Mouse (Mus musculus) urinary bladder, adult 2 months (tissue): Measurements from ENCODE around the gene Gtf2h3. TPM values are rescaled to one million over a fixed set of nuclear protein-coding genes. Genes with fewer than 3 reads are reported as not detected.
"Not testable (repeated sequence)": the region's sequence is repeated elsewhere in the genome, so short reads cannot be mapped to it uniquely, and the experiment has no call there.

Experiments
- DNase-seq: peaks from one replicate; pipeline ENCODE4 v3.0.0; 2022; ENCODE audit warnings: low spot score
- polyA plus RNA-seq: library from polyadenylated mRNA; depleted of rRNA; stranded (reverse); fragments of >200 nt; gene quantifications from 2 replicates; pipeline ENCODE4 v1.2.3, GENCODE M21; 2012; rRNA removed

Gtf2h3 gene
- 46.2 and 58.4 TPM in 2 replicates for polyA plus RNA-seq

DNA sequence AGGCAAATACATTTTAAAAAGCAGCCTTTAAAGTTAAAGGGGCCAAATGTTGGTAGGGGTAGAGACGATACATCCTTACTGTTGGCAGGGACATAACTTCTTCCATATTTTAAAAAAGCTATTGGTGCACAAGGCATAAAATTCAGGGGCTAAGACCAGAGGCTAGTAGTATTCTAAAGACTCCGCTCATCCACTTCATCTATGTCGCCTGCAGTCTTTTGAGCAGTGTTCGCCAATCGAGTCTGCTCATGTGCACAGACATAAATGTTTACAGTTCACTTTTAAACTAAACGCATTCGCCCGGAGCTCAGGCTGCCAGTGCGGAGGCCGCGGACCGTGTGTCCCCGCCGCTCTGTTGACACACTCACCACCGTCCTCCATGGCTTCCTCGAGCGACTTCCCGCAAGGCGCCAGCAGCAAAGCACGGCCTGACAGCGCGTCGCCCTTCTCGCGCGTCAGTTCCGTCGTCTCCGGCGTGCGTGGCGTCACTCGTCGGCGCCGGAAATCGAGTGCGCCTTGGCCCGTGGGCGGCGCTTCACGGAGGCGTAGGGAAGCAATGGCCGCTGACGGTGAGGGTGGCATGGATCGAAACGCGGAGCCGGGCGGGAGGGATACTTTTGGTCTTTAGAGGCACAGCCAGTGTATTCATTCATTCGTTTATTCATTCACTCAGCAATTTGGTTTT is at the start of gene Gtf2h3, which contains the start of gene Eif2b1:
Gene Gtf2h3 (plus strand): TSS at position 508 of the 685 bp plus-strand sequence.
Gene Eif2b1 (minus strand): TSS at position 499 of the 685 bp plus-strand sequence.
- DNase-seq = peak; percentile 85

DNA sequence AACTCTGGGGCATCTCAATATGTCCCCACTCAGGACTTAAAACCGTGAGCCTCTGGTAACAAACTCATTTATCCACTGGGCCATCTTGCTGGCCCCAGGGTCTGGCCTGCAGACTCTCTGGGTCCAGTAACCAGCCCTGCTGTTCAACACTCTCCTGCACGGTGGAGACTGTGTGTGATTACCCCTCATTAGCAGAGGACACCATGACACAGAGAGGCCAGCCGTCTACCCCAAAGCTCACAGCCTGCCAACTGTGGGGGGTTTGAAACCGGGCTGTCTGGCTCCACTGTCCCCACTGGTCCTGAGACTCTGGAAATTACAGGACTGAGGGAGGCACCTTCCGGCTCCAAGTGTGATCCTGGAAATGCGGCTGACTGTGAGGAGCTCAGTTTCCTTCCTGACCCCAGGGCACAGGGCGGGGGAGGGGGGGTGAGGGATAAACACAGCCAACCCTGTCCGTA is 49.7 kb upstream of the Gtf2h3 start:
- no peak for DNase-seq

DNA sequence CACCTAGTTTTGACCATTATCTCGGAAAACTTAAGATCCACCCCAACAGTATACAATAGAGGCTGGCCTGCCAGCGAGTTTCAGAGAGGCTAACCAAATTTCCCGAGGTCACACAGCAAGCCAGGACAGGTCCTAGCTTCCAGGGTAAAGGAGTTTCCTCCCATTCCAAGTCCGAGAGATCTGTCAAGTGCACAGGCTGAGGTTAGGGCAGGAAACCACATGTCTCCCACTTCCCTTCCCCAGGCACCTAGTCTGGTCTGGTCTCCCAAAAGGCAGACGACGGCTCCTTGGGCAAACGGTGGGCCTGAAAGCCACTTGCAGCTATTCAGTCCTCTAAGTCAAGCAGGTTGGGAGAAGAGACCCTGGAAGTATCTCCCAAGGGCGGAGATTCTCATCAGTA is 49.2 kb upstream of the Gtf2h3 start:
- no peak for DNase-seq

DNA sequence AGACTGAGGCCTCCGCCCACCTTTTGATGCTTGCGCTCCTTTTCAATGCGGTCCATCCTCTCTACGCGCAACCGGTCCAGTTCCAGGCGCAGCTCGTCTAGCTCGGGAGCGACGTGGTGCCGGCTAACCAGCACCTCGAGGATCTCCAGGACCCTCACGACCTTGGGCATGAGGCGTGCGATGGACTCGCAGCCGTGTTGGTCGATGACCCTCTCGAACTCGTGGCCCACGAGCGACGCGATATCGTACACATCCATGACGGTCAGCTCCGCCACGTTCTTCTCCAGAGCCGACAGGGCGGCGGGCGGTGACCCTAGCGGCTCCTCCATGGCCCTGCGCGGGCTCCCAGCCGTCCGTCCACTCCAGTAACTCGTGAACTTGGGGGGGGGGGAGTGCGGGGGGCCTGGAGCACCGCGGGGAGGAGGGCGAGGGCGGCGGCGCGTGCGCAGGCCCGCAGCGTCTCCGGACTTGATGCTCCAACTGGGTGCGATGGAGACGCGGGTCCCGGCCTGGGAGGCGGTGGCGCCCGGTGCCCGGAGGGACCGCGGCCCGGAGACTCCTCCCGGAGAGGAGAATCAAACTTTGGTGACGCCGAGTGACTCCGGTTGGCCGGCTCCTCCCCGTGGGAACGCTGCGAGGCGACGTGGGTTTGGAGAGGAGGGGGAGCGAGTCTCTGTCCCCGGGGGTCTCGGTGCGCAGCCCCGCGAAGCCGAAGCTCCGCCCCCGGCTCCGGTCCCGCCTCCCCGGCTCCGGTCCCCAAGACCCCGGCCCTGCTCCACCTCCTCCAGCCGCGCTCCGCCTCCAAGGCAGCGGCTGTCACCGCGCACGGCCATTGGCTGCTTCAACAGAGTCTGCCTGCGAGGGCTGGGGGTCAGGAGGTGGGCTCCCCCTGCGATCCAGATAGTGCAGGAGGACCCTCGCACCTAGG is 48.0 kb upstream of the Gtf2h3 start, which contains the start of gene Rilpl1:
Gene Rilpl1 (minus strand): TSS at position 737 of the 928 bp plus-strand sequence.
- peak; percentile 63 for DNase-seq

DNA sequence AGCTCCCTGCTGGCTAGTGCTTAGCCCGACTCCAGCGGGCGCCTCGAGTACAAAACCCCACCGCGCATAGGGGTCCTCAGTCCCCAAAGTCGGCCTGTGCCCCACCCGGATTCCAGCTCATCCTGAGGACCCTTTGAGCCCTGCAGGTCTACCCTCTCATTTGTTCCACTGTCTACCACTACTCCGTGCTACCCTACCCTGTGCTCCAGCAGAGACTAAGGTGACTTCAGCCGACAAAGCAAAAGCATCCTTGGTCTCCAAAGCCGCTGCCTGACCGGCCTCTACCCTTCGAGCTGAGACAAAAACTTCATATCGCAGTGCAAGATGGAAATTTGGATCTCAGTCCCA is 47.4 kb upstream of the Gtf2h3 start:
- DNase-seq = no peak

DNA sequence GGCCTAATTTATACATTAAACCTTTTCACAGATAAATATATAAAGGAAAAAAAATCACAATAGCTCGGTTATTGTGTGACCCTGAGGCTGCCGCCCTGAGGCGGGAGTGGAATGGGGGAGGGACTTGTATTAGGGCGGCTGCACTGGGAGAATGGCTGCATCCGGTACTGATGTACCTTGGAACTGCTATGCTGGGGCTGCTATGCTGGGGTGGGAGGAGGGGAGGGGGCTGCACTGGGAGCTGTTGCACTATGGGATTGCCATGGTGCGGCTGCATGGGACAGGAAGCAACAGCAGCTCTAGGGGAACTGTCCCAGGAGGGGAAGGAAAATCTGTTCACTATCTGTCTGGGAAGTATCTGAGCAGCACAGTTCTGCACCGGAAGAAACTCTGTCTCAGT is 46.5 kb upstream of the Gtf2h3 start:
- DNase-seq = no peak

DNA sequence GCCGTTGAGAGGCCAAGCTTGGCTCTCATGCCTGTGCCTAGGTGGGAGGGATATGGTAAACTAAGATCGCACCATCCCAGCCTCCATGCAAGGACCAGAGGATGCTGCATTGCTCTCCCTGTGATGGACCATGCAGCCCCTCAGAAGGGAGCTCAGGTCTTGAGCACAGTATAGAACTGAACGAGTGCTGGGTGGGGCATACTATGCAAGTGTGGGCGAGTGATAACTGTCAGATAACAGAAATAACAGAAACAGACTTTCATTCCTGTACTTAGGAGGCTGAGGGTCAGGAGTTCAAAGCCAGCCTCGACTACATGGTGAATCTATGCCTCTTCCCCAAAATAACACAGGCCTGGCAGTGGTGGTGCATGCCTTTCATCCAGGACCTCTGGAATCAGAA is 43.9 kb upstream of the Gtf2h3 start:
- DNase-seq = no peak

DNA sequence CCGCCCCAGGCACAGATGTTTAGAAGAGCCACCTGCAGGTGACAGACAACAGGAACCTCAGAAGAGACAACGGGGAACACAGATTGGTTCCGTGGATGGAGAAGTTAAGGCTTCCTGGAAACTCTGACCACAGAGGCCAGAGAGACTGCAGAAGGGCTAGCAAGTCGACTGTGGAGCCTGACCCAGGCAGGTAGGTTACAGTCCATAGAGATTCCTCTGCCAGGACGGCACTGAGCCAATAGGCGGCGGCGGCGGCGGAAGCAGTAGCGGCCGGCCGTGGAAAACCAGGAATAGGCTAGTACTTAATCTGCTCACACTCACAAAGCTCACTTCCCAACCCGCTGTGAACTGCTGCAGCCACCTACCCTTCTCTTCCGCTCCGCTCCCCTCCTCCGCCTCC is 42.2 kb upstream of the Gtf2h3 start:
- DNase-seq = no peak

DNA sequence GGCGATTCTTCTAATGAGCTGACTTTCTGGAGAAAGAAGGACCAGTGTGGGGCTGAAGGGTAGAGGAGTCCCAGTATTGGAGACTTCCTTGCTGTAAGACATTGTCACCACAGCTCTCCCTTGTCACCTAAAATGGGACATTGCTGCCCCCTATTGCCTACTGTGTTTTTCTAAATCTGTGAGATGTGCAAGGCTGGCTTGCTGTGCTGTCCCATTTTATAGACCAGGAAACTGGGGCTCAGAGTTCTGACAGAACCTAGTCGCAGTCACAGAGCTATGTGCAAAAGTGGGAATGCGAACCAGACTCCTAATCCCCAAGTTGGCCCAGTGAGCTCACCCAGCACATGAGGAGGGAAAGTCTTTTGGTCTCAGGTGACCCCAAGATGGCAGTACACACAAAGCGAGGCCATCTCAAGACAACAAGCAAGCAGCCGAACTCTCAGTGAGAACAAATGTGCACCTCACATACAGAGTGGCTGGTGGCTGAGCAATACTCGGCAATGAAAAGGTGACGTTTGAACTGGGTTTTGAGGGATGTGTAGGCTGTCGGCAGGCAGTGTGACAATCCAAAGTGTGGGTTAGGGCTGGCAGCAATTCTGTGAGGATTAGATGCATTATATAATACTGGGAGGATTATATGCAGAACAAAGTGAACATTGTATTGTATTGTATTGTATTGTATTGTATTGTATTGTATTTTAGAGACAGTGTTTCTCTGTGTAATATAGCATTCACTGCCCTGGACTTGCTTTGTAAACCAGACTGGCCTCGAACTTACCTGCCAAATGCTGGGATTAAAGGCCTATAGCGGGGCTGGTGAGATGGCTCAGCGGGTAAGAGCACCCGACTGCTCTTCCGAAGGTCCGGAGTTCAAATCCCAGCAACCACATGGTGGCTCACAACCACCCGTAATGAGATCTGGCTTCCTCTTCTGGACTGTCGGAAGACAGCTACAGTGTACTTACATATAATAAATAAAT is 39.8 kb upstream of the Gtf2h3 start:
- DNase-seq = no peak

DNA sequence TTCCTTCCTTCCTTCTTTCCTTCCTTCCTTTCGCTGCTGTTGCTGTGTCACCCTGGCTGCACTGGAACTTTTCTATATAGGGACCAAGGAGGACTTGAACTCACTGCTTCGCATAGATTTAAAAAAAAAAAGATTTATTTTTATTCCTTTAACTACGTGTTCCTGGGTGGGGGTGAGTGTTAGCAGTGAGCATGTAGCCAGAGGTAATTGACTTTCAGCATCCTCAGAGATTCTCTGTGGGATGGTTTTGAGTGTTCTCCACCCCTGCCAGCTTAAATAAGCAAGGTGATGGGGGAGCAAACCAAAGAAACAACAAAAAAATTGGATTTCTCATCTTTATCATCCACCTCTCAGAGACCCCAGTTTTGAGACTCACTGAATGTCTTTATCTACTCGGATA is 39.0 kb upstream of the Gtf2h3 start:
- DNase-seq = no peak

DNA sequence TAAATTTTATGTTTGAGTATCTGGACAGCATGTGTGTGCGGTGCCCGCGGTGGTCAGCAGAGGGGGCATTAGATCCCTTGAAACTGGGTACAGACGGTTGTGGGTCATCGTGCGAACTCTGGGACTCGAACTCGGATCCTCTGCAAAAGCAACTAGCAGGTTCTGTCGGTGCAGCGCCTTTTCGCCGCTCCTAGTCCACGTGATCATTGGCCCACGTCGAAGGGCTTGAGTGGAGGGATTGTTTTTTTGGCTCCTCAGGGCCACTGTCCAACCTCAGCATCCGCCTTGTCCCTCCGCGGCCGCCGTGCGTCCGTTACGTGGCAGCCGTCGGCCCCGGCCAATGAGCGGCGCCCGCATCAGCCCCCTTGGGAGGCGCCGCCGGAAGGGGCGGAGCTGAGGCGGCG is 38.6 kb upstream of the Gtf2h3 start, which contains the start of gene Tmed2:
Gene Tmed2 (plus strand): TSS at position 313 of the 404 bp plus-strand sequence.
- peak; percentile 94 for DNase-seq

DNA sequence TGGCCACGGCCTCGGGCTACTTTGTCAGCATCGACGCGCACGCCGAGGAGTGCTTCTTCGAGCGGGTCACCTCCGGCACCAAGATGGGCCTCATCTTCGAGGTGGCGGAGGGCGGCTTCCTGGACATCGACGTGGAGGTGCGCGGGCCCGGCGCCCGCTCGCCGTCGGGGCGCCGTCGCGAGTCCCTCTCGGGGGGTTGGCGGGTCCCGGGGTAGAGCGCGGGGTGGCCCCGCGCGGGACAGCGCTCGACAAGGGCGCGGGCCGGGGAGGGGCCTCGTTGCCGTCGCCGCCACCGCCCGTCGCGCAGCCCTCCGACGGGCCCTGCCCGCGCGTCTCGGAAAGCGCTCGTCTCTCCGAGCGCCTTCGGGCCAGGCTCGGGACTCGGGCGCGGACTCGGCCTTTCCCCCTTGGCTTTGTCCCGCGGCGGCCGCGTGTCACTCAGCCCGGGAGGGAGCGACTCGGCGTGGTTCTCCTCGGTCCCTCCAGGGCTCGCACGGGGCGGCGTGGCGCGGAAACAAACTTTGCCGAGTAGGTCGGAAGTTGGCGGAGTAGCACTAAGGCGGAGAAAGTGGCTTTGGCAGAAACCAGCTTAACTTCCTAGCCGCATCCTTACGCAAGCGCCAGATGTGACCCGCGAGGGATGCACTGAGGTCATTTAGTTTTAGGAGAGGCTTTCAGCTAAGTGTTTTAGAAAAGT is 37.9 kb upstream of the Gtf2h3 start:
- DNase-seq = peak; percentile 70

DNA sequence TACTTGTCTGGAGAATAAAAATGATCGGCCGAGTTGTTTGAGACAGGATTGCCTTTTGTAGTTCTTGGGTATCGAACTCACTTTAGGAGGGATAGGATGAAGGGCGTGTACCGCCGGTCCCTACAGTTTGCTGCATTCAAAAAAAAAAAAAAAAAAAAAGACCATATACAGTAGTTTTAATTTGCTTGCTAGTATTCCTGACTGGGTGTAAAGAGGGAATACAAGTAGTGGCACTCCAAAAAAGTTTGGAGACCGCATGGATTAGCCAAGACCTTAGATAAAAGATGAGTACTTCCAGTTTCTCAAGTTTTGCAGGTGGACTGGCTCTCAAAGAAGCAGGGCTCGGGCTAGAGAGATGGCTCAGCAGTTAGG is 37.4 kb upstream of the Gtf2h3 start:
- DNase-seq = no peak

DNA sequence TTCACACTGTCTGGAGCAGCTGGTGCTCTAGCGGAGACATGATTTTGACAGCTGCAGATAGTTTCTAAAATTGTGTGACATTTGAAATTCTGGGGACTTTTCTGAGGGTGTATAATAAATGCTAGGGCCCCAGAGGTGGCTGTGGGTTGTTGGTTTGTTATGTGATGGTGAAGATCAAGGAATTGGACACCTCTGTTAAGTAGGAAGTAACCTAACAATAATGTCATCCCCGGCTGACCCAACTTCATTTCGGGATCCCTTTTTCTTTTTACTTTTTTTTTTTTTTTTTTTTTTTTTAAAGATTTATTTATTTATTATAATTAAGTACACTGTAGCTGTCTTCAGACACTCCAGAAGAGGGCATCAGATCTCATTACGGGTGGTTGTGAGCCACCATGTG is 28.2 kb upstream of the Gtf2h3 start:
- not testable (repeated sequence) for DNase-seq

DNA sequence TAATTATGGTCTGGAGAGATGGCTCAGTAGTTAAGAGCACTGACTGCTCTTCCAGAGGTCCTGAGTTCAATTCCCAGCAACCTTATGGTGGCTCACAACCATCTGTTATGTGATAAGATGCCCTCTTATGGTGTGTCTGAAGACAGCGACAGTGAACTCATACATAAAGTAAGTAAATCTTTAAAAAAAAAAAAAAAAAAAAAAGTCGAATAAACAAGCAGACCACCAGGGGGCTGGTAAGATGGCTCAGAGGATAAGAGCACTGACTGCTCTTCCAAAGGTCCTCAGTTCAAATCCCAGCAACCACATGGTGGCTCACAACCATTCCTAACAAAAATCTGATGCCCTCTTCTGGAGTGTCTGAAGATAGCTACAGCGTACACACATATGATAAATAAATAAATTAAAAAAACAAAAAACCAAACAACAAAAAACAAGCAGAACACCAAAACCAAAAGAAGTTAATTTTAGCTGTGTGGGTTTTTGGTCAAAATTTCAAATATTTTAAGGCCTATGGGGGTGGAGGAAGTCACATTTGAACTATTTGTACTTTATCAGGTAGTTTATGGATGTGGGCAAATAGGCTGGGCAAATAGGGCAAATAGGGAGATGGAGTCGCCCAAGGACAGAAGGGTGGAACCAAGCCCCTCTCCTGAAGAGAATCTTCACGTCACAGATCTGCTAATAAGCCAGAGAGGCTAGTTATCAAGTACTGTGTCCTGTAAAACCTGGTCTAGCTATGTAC is 27.4 kb upstream of the Gtf2h3 start:
- DNase-seq = not testable (repeated sequence)

DNA sequence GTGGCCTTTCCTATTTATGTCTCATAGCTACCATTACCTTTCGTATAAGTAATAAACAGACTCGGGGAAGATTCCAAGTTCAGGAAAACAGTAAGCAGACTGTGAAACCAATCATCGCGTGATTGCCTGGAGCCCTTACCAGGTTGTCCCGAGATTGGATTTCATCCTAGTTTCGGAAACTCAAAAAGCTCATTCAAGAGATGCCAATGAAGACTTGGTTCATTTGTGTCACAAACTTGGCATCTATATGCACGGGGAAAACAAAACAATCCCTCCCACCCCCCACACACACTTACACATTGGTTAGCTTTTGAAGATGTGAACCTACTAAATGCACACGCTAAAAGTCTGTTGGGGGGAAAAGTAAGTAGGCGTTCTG is 26.9 kb upstream of the Gtf2h3 start:
- DNase-seq = no peak

DNA sequence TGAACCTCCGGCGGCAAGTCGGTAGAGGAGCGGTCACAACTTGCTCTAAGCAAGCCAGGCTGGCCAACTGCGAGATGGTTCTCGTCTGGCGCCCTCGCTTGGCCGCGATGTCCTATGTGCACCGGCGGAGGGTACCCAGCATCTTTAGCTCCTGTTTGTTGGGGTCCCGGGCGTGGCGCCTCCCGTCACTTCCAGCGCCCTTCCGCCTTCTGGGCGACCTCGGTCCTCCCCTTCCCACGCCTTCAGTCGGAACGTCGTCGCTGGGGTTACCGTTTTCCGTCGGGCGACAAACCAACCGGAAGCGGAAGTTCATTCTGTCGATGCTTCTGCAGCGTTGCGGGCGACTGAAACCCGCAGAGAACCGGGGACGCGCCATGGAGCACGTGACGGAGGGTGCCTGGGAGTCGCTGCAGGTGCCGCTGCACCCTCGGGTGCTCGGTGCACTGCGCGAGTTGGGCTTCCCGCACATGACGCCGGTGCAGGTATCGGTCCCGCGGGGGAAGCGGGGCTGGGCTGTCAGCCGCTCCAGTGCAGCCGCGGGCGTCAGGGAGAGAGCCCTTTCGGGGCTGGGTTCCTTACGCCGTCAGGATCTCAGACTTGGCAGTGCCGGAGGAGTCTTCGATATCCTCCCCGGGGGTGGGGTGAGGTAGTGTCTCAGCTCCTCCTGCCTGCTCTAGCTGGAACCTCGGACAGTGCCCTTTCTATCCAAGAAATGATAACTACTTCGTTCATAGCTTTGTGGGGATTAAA is 26.2 kb upstream of the Gtf2h3 start, which contains the start of gene Ddx55:
Gene Ddx55 (plus strand): TSS at position 307 of the 750 bp plus-strand sequence.
- peak; percentile 78 for DNase-seq

DNA sequence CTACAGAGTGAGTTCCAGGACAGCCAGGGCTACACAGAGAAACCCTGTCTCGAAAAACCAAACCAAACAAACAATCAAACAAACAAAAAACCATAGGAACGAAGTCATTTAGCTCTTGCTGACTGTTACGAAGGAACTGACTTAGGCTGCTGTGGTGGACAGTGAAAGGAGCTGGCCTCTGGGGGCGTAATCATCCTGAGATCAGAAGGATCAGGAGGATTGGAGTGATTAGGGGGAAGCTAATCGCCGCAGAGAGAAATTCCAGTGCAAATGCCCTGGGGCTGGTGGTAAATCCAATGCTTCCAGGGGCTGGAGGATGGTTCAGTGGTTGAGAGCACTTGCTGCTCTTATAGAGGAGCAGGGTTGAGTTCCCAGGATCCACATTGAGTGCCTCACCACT is 25.3 kb upstream of the Gtf2h3 start:
- DNase-seq = no peak

DNA sequence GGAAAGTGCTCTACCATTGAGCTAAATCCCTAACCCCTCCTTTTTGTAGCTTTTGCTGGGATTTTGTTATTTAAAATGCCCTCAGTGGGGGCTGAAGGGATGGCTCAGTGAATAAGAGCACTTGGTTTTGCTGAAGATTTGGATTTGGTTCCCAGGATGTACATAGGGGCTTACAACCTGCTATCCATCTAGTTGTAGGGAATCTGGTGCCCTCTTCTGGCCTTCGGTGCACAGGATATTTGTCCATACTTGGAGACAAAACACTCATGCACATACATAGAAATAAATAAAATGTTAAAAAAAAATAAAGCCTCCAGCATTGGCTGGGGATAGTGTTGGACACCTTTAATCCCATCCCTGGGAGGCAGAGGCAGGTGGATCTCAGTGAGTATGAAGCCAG is 23.8 kb upstream of the Gtf2h3 start:
- no peak for DNase-seq
